Comparison of ENCODE assay signal across 10 mouse cellular contexts in genomic region chr4:56944286-56944685, GRCm38 (mm10). TPM values are rescaled to one million over a fixed set of nuclear protein-coding genes. Genes with fewer than 3 reads are reported as not detected.
A peak's percentile ranks its signal among the peaks of the same experiment; 100 is the strongest.
DNase-seq lines count a peak whose midpoint lies in the region; ATAC-seq and TF ChIP-seq lines count a peak whose summit lies in the region.
"Had no signal": no experiment of that assay in that cellular context is flagged by ENCODE, and none has a peak within 500 bp of the region (broad histone marks: within the 10 kb centered on the region; RNA-seq: fewer than 3 reads in every experiment).

No protein-coding gene starts in this region.

- H3K9me3 ChIP-seq in embryonic facial prominence, embryonic 13.5 days = no peaks in the 10 kb centered on the region
- H3K9me3 ChIP-seq in embryonic facial prominence, embryonic 10.5 days = no peaks in the 10 kb centered on the region
- H3K9me3 ChIP-seq in embryonic facial prominence, embryonic 14.5 days (ENCODE audit: control insufficient read depth, low read length) = no peaks in the 10 kb centered on the region
- H3K9me3 ChIP-seq in intestine, postnatal 0 days (ENCODE audit: control insufficient read depth) = no peaks in the 10 kb centered on the region
- H3K9me3 ChIP-seq: liver, embryonic 15.5 days had no signal

- no peak overlapping the region for H3K4me3 ChIP-seq in embryonic facial prominence, embryonic 13.5 days
- H3K4me3 ChIP-seq in embryonic facial prominence, embryonic 10.5 days = no peak overlapping the region
- no peak overlapping the region for H3K4me3 ChIP-seq in embryonic facial prominence, embryonic 14.5 days (ENCODE audit: low read depth, low read length)
- no peak overlapping the region for H3K4me3 ChIP-seq in intestine, postnatal 0 days (ENCODE audit: low read depth, low read length)
- H3K4me3 ChIP-seq: liver, embryonic 15.5 days had no signal

- peaks cover 50% of the 10 kb centered on the region for H3K4me1 ChIP-seq in embryonic facial prominence, embryonic 13.5 days
- H3K4me1 ChIP-seq in embryonic facial prominence, embryonic 10.5 days = peaks cover 56% of the 10 kb centered on the region
- peaks cover 15% of the 10 kb centered on the region for H3K4me1 ChIP-seq in embryonic facial prominence, embryonic 14.5 days (ENCODE audit: control insufficient read depth, insufficient read depth, low read length)
- H3K4me1 ChIP-seq in intestine, postnatal 0 days (replicated peaks; ENCODE audit: control insufficient read depth, insufficient read depth, low read length) = peaks cover 8% of the 10 kb centered on the region; the same call in 1 of the 2 replicates

- H3K27me3 ChIP-seq in embryonic facial prominence, embryonic 13.5 days = no peaks in the 10 kb centered on the region
- no peaks in the 10 kb centered on the region for H3K27me3 ChIP-seq in embryonic facial prominence, embryonic 10.5 days (replicated peaks; ENCODE audit: low read depth, poor library complexity, severe bottlenecking)
- H3K27me3 ChIP-seq in embryonic facial prominence, embryonic 14.5 days (replicated peaks; ENCODE audit: control insufficient read depth, insufficient read depth, low read length) = no peaks in the 10 kb centered on the region
- H3K27me3 ChIP-seq in intestine, postnatal 0 days (replicated peaks; ENCODE audit: control insufficient read depth, insufficient read depth, low read length) = no peaks in the 10 kb centered on the region
- H3K27me3 ChIP-seq: liver, embryonic 15.5 days had no signal

- H3K36me3 ChIP-seq in embryonic facial prominence, embryonic 13.5 days = no peaks in the 10 kb centered on the region
- H3K36me3 ChIP-seq in embryonic facial prominence, embryonic 10.5 days (replicated peaks) = no peaks in the 10 kb centered on the region; the same call in 1 of the 2 replicates
- H3K36me3 ChIP-seq in embryonic facial prominence, embryonic 14.5 days (ENCODE audit: control insufficient read depth, insufficient read depth, low read length) = no peaks in the 10 kb centered on the region
- no peaks in the 10 kb centered on the region for H3K36me3 ChIP-seq in intestine, postnatal 0 days (ENCODE audit: control insufficient read depth, insufficient read depth)
- H3K36me3 ChIP-seq: liver, embryonic 15.5 days had no signal

- H3K4me2 ChIP-seq in embryonic facial prominence, embryonic 13.5 days = 0 out of 2 replicates have a peak overlapping the region, but pooled peaks have one; percentile 18
- H3K4me2 ChIP-seq in embryonic facial prominence, embryonic 14.5 days (ENCODE audit: low read depth, low read length) = no peak overlapping the region
- peak overlapping the region; percentile 95 for H3K4me2 ChIP-seq in intestine, postnatal 0 days (replicated peaks; ENCODE audit: low read depth)
- H3K4me2 ChIP-seq: liver, embryonic 15.5 days had no signal

- no peak for TF ChIP-seq CTCF in intestine, postnatal 0 days (IDR thresholded peaks at IDR 0.05; ENCODE audit: low read depth)

- no peak for ATAC-seq in embryonic facial prominence, embryonic 13.5 days (ENCODE audit: insufficient number of reproducible peaks, insufficient read depth, low FRiP score, low TSS enrichment, low read depth)
- no peak for ATAC-seq in embryonic facial prominence, embryonic 14.5 days (ENCODE audit: low read depth)
- peak; percentile 40 for ATAC-seq in intestine, postnatal 0 days

- H3K9ac ChIP-seq in embryonic facial prominence, embryonic 13.5 days = peak overlapping the region; percentile 55; the same call in 1 of the 2 replicates
- 0 out of 2 replicates have a peak overlapping the region, but pooled peaks have one; percentile 14 for H3K9ac ChIP-seq in embryonic facial prominence, embryonic 14.5 days (ENCODE audit: low read depth, low read length)
- no peak overlapping the region for H3K9ac ChIP-seq in intestine, postnatal 0 days (ENCODE audit: low read depth, low read length)
- H3K9ac ChIP-seq: liver, embryonic 15.5 days had no signal

- 49% methylated on average over 4 of the region's 4 CpGs for WGBS in embryonic facial prominence, embryonic 13.5 days
- 71% methylated on average over 4 of the region's 4 CpGs for WGBS in embryonic facial prominence, embryonic 10.5 days
- 46% methylated on average over 4 of the region's 4 CpGs for WGBS in embryonic facial prominence, embryonic 14.5 days
- WGBS in intestine, postnatal 0 days = 17% methylated on average over 4 of the region's 4 CpGs

- DNase-seq in embryonic facial prominence, embryonic 10.5 days (ENCODE audit: low spot score) = no peak
- DNase-seq in 416B (ENCODE audit: low read depth) = peak; percentile 61
- no peak for DNase-seq in embryonic facial prominence, embryonic 14.5 days (ENCODE audit: low spot score)
- no peak for DNase-seq in layer of hippocampus, postnatal 25 days (ENCODE audit: extremely low spot score in 1 of 2, low spot score in 1 of 2)
- DNase-seq in frontal cortex, postnatal 25 days (ENCODE audit: low spot score in 2 of 2) = no peak
- DNase-seq in layer of hippocampus, postnatal 10 days (ENCODE audit: low spot score in 2 of 2) = no peak
- DNase-seq: cerebellum, adult 8-10 months had no signal

- no peak overlapping the region for H3K27ac ChIP-seq in embryonic facial prominence, embryonic 13.5 days
- H3K27ac ChIP-seq in embryonic facial prominence, embryonic 10.5 days (replicated peaks) = no peak overlapping the region
- H3K27ac ChIP-seq in embryonic facial prominence, embryonic 14.5 days (replicated peaks; ENCODE audit: low read depth, low read length) = no peak overlapping the region
- peak overlapping the region; percentile 70 for H3K27ac ChIP-seq in intestine, postnatal 0 days (ENCODE audit: low read depth, low read length)
- H3K27ac ChIP-seq: liver, embryonic 15.5 days had no signal

RNA-seq across cellular contexts. Expression of gene Tmem245, which starts 3.0 kb away (rescaled TPM):
- 9.9 and 11.2 TPM in 2 replicates for polyA plus RNA-seq in embryonic facial prominence, embryonic 13.5 days (2015; fragmentation: Nextera tagmentation; extraction: Ambion mirVana)
- polyA plus RNA-seq in embryonic facial prominence, embryonic 10.5 days (2016; fragmentation: Nextera tagmentation; extraction: Ambion mirVana) = 14.2 and 14.9 TPM in 2 replicates
- 9.8 and 11.7 TPM in 2 replicates for polyA plus RNA-seq in embryonic facial prominence, embryonic 14.5 days (2014; fragmentation: Nextera tagmentation; extraction: Ambion mirVana)
- polyA plus RNA-seq in intestine, postnatal 0 days (2015; fragmentation: Nextera tagmentation; extraction: Ambion mirVana) = 3.3 and 3.6 TPM in 2 replicates
- total RNA-seq in layer of hippocampus, postnatal 25 days (2021) = 10 to 100 TPM; 29.8 to 31.0 TPM
- 10 to 100 TPM; 27.1 to 27.6 TPM for total RNA-seq in layer of hippocampus, postnatal 10 days (2021)

RNA-seq across cellular contexts. Expression of gene Frrs1l, which starts 45.9 kb away (rescaled TPM):
- 3.1 and 4.5 TPM in 2 replicates for polyA plus RNA-seq in embryonic facial prominence, embryonic 13.5 days (2015; fragmentation: Nextera tagmentation; extraction: Ambion mirVana)
- polyA plus RNA-seq in embryonic facial prominence, embryonic 10.5 days (2016; fragmentation: Nextera tagmentation; extraction: Ambion mirVana) = 0.80 and 1.4 TPM in 2 replicates
- polyA plus RNA-seq in embryonic facial prominence, embryonic 14.5 days (2014; fragmentation: Nextera tagmentation; extraction: Ambion mirVana) = 4.0 and 4.9 TPM in 2 replicates
- polyA plus RNA-seq in intestine, postnatal 0 days (2015; fragmentation: Nextera tagmentation; extraction: Ambion mirVana) = 0.18 TPM in 2 replicates
- 100 to 1,000 TPM; 202 to 207 TPM for total RNA-seq in layer of hippocampus, postnatal 25 days (2021)
- 100 to 1,000 TPM; 111 to 129 TPM for total RNA-seq in layer of hippocampus, postnatal 10 days (2021)
